Mouse (Mus musculus) limb, embryonic 14.5 days (tissue): Measurements from ENCODE around the gene Irgm1. TPM values are rescaled to one million over a fixed set of nuclear protein-coding genes. Genes with fewer than 3 reads are reported as not detected.
A peak's percentile ranks its signal among the peaks of the same experiment; 100 is the strongest.

ENCODE experiments used
- ATAC-seq: fragments of 200-750 bp; cut with Nextera tagmentation; 2 replicates; pipeline ENCODE4 v1.8.0; 2017; ENCODE audit warnings: low read depth, moderate number of reproducible peaks, moderate TSS enrichment; ENCODE audit not compliant: low FRiP score
- DNase-seq: peaks from one replicate; pipeline ENCODE4 v3.0.0-alpha.2; 2015; ENCODE audit warnings: low spot score
- H3K27ac ChIP-seq: fragments of 300-500 bp; sonication (generic); replicated peaks from 2 replicates; pipeline ENCODE4 v1.5.1; 2014; ENCODE audit warnings: low read depth, mild to moderate bottlenecking, low read length, moderate library complexity, mixed read lengths
- H3K27me3 ChIP-seq: fragments of 300-500 bp; sonication (generic); 2 replicates; pipeline ENCODE4 v1.6.1; 2014; ENCODE audit warnings: low read length, mixed read lengths; ENCODE audit not compliant: control insufficient read depth, insufficient read depth
- H3K36me3 ChIP-seq: fragments of 300-500 bp; sonication (generic); 2 replicates; pipeline ENCODE4 v1.6.1; 2014; ENCODE audit warnings: mild to moderate bottlenecking, low read length, moderate library complexity, mixed read lengths; ENCODE audit not compliant: control insufficient read depth, insufficient read depth
- H3K4me1 ChIP-seq: fragments of 300-500 bp; sonication (generic); 2 replicates; pipeline ENCODE4 v1.6.1; 2014; ENCODE audit warnings: antibody characterized with exemption, low read length, mixed read lengths; ENCODE audit not compliant: control insufficient read depth, insufficient read depth
- H3K4me2 ChIP-seq: fragments of 300-500 bp; sonication (generic); replicated peaks from 2 replicates; pipeline ENCODE4 v1.6.1; 2014; ENCODE audit warnings: low read depth, mild to moderate bottlenecking, low read length, moderate library complexity; ENCODE audit not compliant: severe bottlenecking
- H3K4me3 ChIP-seq: fragments of 300-500 bp; sonication (generic); replicated peaks from 2 replicates; pipeline ENCODE4 v1.5.1; 2014; ENCODE audit warnings: low read length
- H3K9ac ChIP-seq: fragments of 300-500 bp; sonication (generic); 2 replicates; pipeline ENCODE4 v1.6.1; 2014; ENCODE audit warnings: mild to moderate bottlenecking, low read depth, low read length, moderate library complexity; ENCODE audit not compliant: severe bottlenecking
- H3K9me3 ChIP-seq: fragments of 300-500 bp; sonication (generic); 2 replicates; pipeline ENCODE4 v1.6.1; 2016; ENCODE audit warnings: low read length; ENCODE audit not compliant: control insufficient read depth
- POLR2A ChIP-seq: fragments of 200-500 bp; IDR thresholded peaks from 2 replicates; pipeline ENCODE4 v1.8.0; 2012; ENCODE audit warnings: inconsistent platforms, mild to moderate bottlenecking, moderate library complexity, borderline replicate concordance; ENCODE audit not compliant: insufficient read depth, insufficient read length; ENCODE audit errors: extremely low read depth
- WGBS: fragments of 180-500 bp; shearing (Covaris S2); extraction: QIAGEN DNeasy Blood & Tissue Kit; methylation state at CpG from one replicate; pipeline ENCODE4 v1.1.7; 2014; 5-methylcytosine and 5-hydroxymethylcytosine counted together
- polyA plus RNA-seq, 2 experiments: library from polyadenylated mRNA; depleted of rRNA in 1 of 2; stranded (reverse) in 1 of 2; unstranded in 1 of 2; fragments of >200 nt; fragmentation: Nextera tagmentation in 1 of 2; extraction: Ambion mirVana in 1 of 2; gene quantifications; 2 replicates each; pipeline versions ENCODE4 v1.2.1 to v1.2.3; 2012 to 2014

The Irgm1 gene
- polyA plus RNA-seq, 2 experiments, result 4.1 to 5.5 TPM

DNA sequence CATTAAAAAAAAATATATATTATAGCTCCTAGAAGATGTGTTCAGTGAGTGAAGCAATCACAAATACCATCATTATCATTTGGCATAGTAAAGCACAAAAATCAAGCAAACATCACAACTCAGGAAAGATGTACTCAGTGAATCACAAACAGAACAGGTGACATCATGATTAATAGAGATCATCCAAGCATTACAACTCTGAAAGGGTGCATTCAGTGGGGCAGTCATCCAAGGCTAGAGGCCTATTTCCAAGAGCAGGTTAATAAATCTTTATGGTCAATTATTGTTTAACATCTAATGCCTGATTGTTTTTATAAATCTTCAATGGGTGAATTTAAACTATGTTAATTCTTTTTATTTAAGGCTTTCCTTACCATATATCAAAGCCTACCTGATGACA is 30.7 kb downstream of the Irgm1 start:
- DNase-seq, result no peak
- no peak for ATAC-seq
- Histone ChIP-seq H3K4me3 (no peak overlapping the region), H3K4me2 (no peak overlapping the region), H3K27me3 (peaks cover 4% of the 10 kb centered on the region; the same call in 1 of the 2 replicates), H3K9ac (no peak overlapping the region), H3K9me3 (no peaks in the 10 kb centered on the region), H3K27ac (no peak overlapping the region), H3K36me3 (no peaks in the 10 kb centered on the region), H3K4me1 (0 out of 2 replicates have a peak, but pooled peaks cover 3% of the 10 kb centered on the region)
- TF ChIP-seq POLR2A, result no peak

DNA sequence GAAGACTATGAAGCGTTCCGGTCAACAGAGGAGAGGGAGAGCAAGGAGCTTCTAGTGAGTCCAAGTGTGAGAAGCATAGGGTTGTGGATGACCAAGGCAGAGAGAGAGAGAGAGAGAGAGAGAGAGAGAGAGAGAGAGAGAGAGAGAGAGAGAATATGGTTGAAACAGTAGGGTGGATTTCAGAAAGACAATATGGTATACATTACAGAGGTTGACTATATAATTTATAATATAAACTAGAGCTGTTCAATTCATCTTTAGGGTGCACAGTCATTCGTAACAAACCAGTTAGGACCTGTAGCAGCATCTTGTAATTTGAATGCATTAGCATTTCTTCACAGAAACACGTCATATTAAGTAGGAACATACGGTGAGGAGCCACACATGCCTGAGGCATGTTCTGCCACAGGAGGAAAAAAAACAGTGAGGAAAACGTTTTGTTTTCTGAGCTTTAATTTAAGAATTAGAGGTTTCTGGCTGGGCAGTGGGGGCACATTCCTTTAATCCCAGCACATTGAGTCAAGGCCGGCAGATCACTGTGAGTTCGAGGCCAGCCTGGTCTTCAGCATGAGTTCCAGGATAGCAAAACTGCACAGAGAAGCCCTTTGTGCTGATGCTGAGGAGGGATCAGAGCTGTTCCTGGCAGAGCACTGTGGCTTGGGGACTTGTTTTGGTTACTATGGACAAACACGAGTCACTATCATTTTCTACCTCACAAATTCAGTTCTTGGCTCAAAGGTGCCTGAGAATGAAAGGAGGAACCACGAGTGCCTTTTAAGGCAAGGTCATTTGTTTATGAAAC is 32.4 kb downstream of the Irgm1 start:
- no peak for DNase-seq
- 65% methylated on average over 10 of the region's 10 CpGs for WGBS
- Histone ChIP-seq H3K4me3 (peak overlapping the region; percentile 69), H3K27ac (no peak overlapping the region), H3K27me3 (peaks cover 4% of the 10 kb centered on the region; the same call in 1 of the 2 replicates), H3K4me1 (0 out of 2 replicates have a peak, but pooled peaks cover 3% of the 10 kb centered on the region), H3K4me2 (peak overlapping the region; percentile 68; the same call in 1 of the 2 replicates), H3K36me3 (no peaks in the 10 kb centered on the region), H3K9me3 (no peaks in the 10 kb centered on the region), H3K9ac (no peak overlapping the region)
- ATAC-seq, result no peak
- no peak for TF ChIP-seq POLR2A

DNA sequence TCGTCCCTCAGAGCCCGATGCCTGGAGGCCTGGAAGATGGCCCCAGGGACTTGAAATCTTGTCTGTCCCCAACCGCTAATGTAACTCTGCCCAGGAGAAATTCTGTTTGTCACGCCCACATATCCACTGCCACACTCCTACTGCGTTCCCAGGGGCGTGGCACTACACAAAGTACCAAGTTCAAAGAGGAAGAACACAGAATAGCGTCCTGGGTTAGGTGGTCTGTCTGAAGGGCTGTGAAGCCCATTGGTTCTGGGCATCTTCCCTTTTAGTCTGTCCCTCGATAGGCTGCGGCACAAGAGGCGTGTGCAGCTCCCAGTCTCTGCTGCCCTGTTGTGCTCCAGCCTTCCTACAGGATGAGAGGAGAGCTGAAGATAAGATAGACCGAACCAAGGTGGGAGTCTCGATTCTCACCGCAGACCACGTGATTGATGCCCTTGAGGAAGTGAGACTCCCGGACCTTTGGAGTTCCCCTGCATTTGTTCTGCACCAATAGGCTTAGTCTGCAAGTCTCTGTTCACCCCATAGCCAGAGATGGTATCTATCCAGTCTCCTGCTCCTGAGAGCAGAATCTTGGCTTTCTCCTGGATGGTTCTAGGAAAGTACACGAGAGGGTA is 33.2 kb downstream of the Irgm1 start:
- peaks cover 4% of the 10 kb centered on the region; the same call in 1 of the 2 replicates for H3K27me3 ChIP-seq
- 0 out of 2 replicates have a peak, but pooled peaks cover 3% of the 10 kb centered on the region for H3K4me1 ChIP-seq
- no peaks in the 10 kb centered on the region for H3K9me3 ChIP-seq
- WGBS, result 1% methylated on average over 16 of the region's 16 CpGs
- TF ChIP-seq POLR2A, result no peak
- no peak overlapping the region for H3K27ac ChIP-seq
- H3K36me3 ChIP-seq, result no peaks in the 10 kb centered on the region
- H3K9ac ChIP-seq, result peak overlapping the region; percentile 63
- ATAC-seq (no peak), DNase-seq (no peak)
- peak overlapping the region; percentile 69 for H3K4me3 ChIP-seq
- H3K4me2 ChIP-seq, result peak overlapping the region; percentile 68

DNA sequence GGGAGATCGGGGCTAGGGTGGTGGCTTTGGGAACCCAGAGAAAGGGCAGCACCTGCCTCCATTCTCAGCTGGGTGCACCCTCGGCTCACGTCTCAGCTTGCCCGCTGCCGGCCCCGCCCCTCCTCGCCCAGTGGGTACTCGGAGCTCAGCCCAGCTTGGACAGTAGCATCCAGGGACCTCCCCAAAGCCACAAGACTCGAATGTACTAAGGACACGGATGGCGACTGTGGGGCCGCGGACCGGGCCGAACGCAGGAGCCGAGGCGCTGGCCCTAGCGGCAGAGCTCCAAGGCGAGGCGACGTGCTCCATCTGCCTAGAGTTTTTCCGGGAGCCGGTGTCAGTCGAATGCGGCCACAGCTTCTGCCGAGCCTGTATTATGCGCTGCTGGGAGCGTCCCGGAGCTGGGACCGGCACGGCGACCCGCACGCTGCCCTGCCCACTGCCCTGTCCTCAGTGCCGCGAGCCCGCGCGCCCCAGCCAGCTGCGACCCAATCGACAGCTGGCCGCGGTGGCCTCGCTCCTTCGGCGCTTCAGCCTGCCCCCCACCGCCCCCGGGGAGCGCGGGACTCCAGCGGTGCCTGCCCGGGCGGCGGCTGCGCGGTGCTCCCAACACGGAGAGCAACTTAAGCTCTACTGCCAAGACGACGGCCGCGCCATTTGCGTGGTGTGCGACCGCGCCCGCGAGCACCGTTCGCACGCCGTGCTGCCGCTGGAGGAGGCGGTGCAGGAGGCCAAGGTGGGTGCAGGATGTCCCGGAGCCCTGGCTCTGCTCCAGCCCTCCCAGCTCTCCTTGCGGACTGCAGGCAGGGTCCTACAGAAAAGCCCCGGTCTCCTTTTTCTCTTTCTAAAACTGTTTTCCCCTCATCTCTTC is 33.9 kb downstream of the Irgm1 start:
- WGBS, result 3% methylated on average over 70 of the region's 77 CpGs
- H3K4me2 ChIP-seq, result peak overlapping the region; percentile 68
- ATAC-seq (no peak), DNase-seq (peak; percentile 42)
- no peak overlapping the region for H3K27ac ChIP-seq
- peak overlapping the region; percentile 69 for H3K4me3 ChIP-seq
- peaks cover 4% of the 10 kb centered on the region; the same call in 1 of the 2 replicates for H3K27me3 ChIP-seq
- 0 out of 2 replicates have a peak, but pooled peaks cover 3% of the 10 kb centered on the region for H3K4me1 ChIP-seq
- H3K9me3 ChIP-seq, result no peaks in the 10 kb centered on the region
- H3K9ac ChIP-seq, result peak overlapping the region; percentile 63
- no peaks in the 10 kb centered on the region for H3K36me3 ChIP-seq
- TF ChIP-seq POLR2A, result no peak

DNA sequence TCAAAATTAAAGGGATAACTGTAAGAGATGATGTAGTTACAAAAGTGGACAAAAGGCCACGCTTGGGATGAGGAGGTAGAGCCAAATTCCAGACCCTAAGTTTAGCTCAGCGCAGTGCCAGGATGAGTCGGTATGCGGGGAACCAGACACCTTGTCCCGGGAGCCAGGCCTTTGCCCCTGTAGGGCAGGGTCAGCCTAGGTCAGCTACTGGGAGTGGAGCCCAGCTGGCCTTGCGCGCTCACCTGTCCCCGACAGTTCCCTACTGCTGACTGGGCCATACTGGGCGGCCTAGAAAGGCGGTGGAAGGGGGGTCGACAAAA is 34.5 kb downstream of the Irgm1 start:
- peak overlapping the region; percentile 68 for H3K4me2 ChIP-seq
- H3K9me3 ChIP-seq, result no peaks in the 10 kb centered on the region
- H3K4me1 ChIP-seq, result 0 out of 2 replicates have a peak, but pooled peaks cover 3% of the 10 kb centered on the region
- DNase-seq (no peak), ATAC-seq (no peak)
- TF ChIP-seq POLR2A, result no peak
- 14% methylated on average over 11 of the region's 11 CpGs for WGBS
- H3K27me3 ChIP-seq, result peaks cover 4% of the 10 kb centered on the region; the same call in 1 of the 2 replicates
- peak overlapping the region; percentile 69 for H3K4me3 ChIP-seq
- no peak overlapping the region for H3K27ac ChIP-seq
- H3K36me3 ChIP-seq, result no peaks in the 10 kb centered on the region
- H3K9ac ChIP-seq, result peak overlapping the region; percentile 63
